Mouse (Mus musculus) layer of hippocampus, adult 8-10 months (tissue): ENCODE data around the gene Gm49373. TPM values are rescaled to one million over a fixed set of nuclear protein-coding genes. Genes with fewer than 3 reads are reported as not detected.
A peak's percentile ranks its signal among the peaks of the same experiment; 100 is the strongest.

Source experiments
- DNase-seq, 2 experiments: peaks; one replicate each; pipeline ENCODE4 v3.0.0; 2022; ENCODE audit warnings: low spot score in 2 of 2
- total RNA-seq, 4 experiments: library from RNA; stranded (reverse); gene quantifications; 2 replicates each; pipeline ENCODE4 v1.2.4; 2022

The Gm49373 gene
- 1 to 10 TPM; 1.2 to 2.3 (median 2.2) TPM for total RNA-seq

GRCm38 (mm10) chr9:21073044-21073840 is at the start of gene Gm49373, which contains the start of gene Fdx1l:
Gm49373 (minus strand) TSS chr9:21073096.
Fdx1l (minus strand) TSS chr9:21073614.
- DNase-seq, result peak; percentile 89 to 94

GRCm38 (mm10) chr9:21121483-21121882 is 48.6 kb upstream of the Gm49373 start:
- DNase-seq, result no peak

GRCm38 (mm10) chr9:21117073-21117472 is 44.2 kb upstream of the Gm49373 start:
- no peak for DNase-seq

GRCm38 (mm10) chr9:21115105-21115504 is 42.2 kb upstream of the Gm49373 start:
- DNase-seq, result no peak

GRCm38 (mm10) chr9:21114190-21114589 is 41.3 kb upstream of the Gm49373 start:
- DNase-seq, result no peak

GRCm38 (mm10) chr9:21113751-21114150 is 40.9 kb upstream of the Gm49373 start:
- DNase-seq, result no peak

GRCm38 (mm10) chr9:21107607-21108237 is 34.8 kb upstream of the Gm49373 start:
- DNase-seq, result no peak

GRCm38 (mm10) chr9:21105760-21106564 is 33.1 kb upstream of the Gm49373 start:
- DNase-seq, result no peak

GRCm38 (mm10) chr9:21104814-21105213 is 31.9 kb upstream of the Gm49373 start:
- DNase-seq, result no peak

GRCm38 (mm10) chr9:21102076-21102475 is 29.2 kb upstream of the Gm49373 start:
- DNase-seq, result no peak

GRCm38 (mm10) chr9:21100447-21101161 is 27.7 kb upstream of the Gm49373 start:
- no peak for DNase-seq

- DNase-seq, result peak; percentile 61 to 73
Measured at GRCm38 (mm10) chr9:21097793-21098192, 24.9 kb upstream of the Gm49373 start.

GRCm38 (mm10) chr9:21095958-21096357 is 23.1 kb upstream of the Gm49373 start:
- no peak for DNase-seq

GRCm38 (mm10) chr9:21093423-21093822 is 20.5 kb upstream of the Gm49373 start:
- DNase-seq, result no peak

GRCm38 (mm10) chr9:21091707-21092320 is 18.9 kb upstream of the Gm49373 start, which contains the start of the genes Gm38431 and Raver1:
Gm38431 (minus strand) TSS chr9:21091997.
Raver1 (minus strand) TSS chr9:21092008.
- DNase-seq, result peak; percentile 97

GRCm38 (mm10) chr9:21090972-21091706 is 18.2 kb upstream of the Gm49373 start:
- no peak for DNase-seq

- DNase-seq, result no peak
Measured at GRCm38 (mm10) chr9:21090537-21090936, 17.6 kb upstream of the Gm49373 start.

- DNase-seq, result no peak
Measured at GRCm38 (mm10) chr9:21083324-21083723, 10.4 kb upstream of the Gm49373 start.

GRCm38 (mm10) chr9:21081127-21081526 is 8.2 kb upstream of the Gm49373 start:
- DNase-seq, result no peak

GRCm38 (mm10) chr9:21075625-21076024 is 2.7 kb upstream of the Gm49373 start:
- DNase-seq, result no peak
